8 mouse cellular contexts compared by ENCODE assay signal in genomic region chr3:153484701-153485100, GRCm38 (mm10).
DNase-seq lines count a peak whose midpoint lies in the region; ATAC-seq and TF ChIP-seq lines count a peak whose summit lies in the region.

No protein-coding gene starts in this region.

- DNase-seq in adrenal gland, postnatal 14 days = peak; percentile 72
- peak; percentile 19 for DNase-seq in heart, adult 8-10 months (ENCODE audit: low spot score)
- DNase-seq in left cerebral cortex, adult 2 months (ENCODE audit: extremely low spot score in 1 of 2, low spot score in 2 of 2) = peak; percentile 52 to 70
- DNase-seq in stomach, postnatal 0 days (ENCODE audit: low spot score) = no peak
- DNase-seq in MN1 (ENCODE audit: low spot score) = no peak
- DNase-seq in urinary bladder, postnatal 14 days (ENCODE audit: low spot score) = no peak

- H3K9ac ChIP-seq in forebrain, embryonic 15.5 days (replicated peaks) = no peak overlapping the region
- H3K9ac ChIP-seq in forebrain, embryonic 13.5 days = no peak overlapping the region
- no peak overlapping the region for H3K9ac ChIP-seq in stomach, postnatal 0 days (ENCODE audit: low read length)

- WGBS in forebrain, embryonic 15.5 days = 61% methylated on average over 7 of the region's 7 CpGs
- WGBS in forebrain, embryonic 13.5 days = 87% methylated on average over 7 of the region's 7 CpGs
- WGBS in stomach, postnatal 0 days = 61% methylated on average over 7 of the region's 7 CpGs

- no peaks in the 10 kb centered on the region for H3K9me3 ChIP-seq in forebrain, embryonic 15.5 days
- no peaks in the 10 kb centered on the region for H3K9me3 ChIP-seq in forebrain, embryonic 13.5 days (replicated peaks)
- no peaks in the 10 kb centered on the region for H3K9me3 ChIP-seq in stomach, postnatal 0 days (ENCODE audit: control insufficient read depth, low read length)

- H3K4me3 ChIP-seq in forebrain, embryonic 15.5 days = no peak overlapping the region
- no peak overlapping the region for H3K4me3 ChIP-seq in forebrain, embryonic 13.5 days
- no peak overlapping the region for H3K4me3 ChIP-seq in left cerebral cortex, adult 2 months
- no peak overlapping the region for H3K4me3 ChIP-seq in stomach, postnatal 0 days (ENCODE audit: low read depth, low read length)

- H3K27ac ChIP-seq in forebrain, embryonic 15.5 days (replicated peaks) = 0 out of 2 replicates have a peak overlapping the region, but pooled peaks have one; percentile 7
- no peak overlapping the region for H3K27ac ChIP-seq in forebrain, embryonic 13.5 days
- H3K27ac ChIP-seq in left cerebral cortex, adult 2 months = peak overlapping the region; percentile 61; the same call in 1 of the 2 replicates
- H3K27ac ChIP-seq in stomach, postnatal 0 days (replicated peaks) = no peak overlapping the region

- intact Hi-C loops in left cerebral cortex, adult 2 months (cut with DNase I) = loop anchor here (2.0 to 5.0 kb wide), 6 partner anchors 76 to 512 kb away; partner anchors contain the start of gene St6galnac5

- TF ChIP-seq EP300 in stomach, postnatal 0 days (optimal IDR thresholded peaks at IDR 0.05) = no peak

- H3K36me3 ChIP-seq in forebrain, embryonic 15.5 days = no peaks in the 10 kb centered on the region
- no peaks in the 10 kb centered on the region for H3K36me3 ChIP-seq in forebrain, embryonic 13.5 days (ENCODE audit: poor library complexity, severe bottlenecking)
- no peaks in the 10 kb centered on the region for H3K36me3 ChIP-seq in stomach, postnatal 0 days (ENCODE audit: control insufficient read depth, insufficient read depth, low read length)

- no peak for ATAC-seq in forebrain, embryonic 15.5 days (replicated peaks)
- ATAC-seq in forebrain, embryonic 13.5 days = no peak
- no peak for ATAC-seq in stomach, postnatal 0 days (ENCODE audit: low FRiP score, low TSS enrichment)

- no peak for TF ChIP-seq CTCF in left cerebral cortex, adult 2 months (IDR thresholded peaks at IDR 0.05)
- TF ChIP-seq CTCF in stomach, postnatal 0 days (IDR thresholded peaks at IDR 0.05; ENCODE audit: low read depth) = no peak

- no peak overlapping the region for H3K4me2 ChIP-seq in forebrain, embryonic 15.5 days (replicated peaks)
- no peak overlapping the region for H3K4me2 ChIP-seq in forebrain, embryonic 13.5 days
- no peak overlapping the region for H3K4me2 ChIP-seq in stomach, postnatal 0 days (replicated peaks; ENCODE audit: low read depth)

- H3K27me3 ChIP-seq in forebrain, embryonic 15.5 days = no peaks in the 10 kb centered on the region
- H3K27me3 ChIP-seq in forebrain, embryonic 13.5 days = no peaks in the 10 kb centered on the region
- no peaks in the 10 kb centered on the region for H3K27me3 ChIP-seq in stomach, postnatal 0 days (ENCODE audit: control insufficient read depth, insufficient read depth, low read length)

- peaks cover 34% of the 10 kb centered on the region for H3K4me1 ChIP-seq in forebrain, embryonic 15.5 days
- H3K4me1 ChIP-seq in forebrain, embryonic 13.5 days = peaks cover 16% of the 10 kb centered on the region
- no peaks in the 10 kb centered on the region for H3K4me1 ChIP-seq in stomach, postnatal 0 days (replicated peaks; ENCODE audit: control insufficient read depth, insufficient read depth)

Comparison
In these comparisons a context has a peak if more than half of its experiments do, and no peak if none do; other contexts are left out.
1. H3K27ac ChIP-seq: peak in forebrain, embryonic 15.5 days (single experiment) and left cerebral cortex, adult 2 months (single experiment); none in forebrain, embryonic 13.5 days (single experiment) and stomach, postnatal 0 days (single experiment).
2. DNase-seq: peak in adrenal gland, postnatal 14 days (single experiment), heart, adult 8-10 months (single experiment) and left cerebral cortex, adult 2 months (2 of 2); none in stomach, postnatal 0 days (single experiment), MN1 (single experiment) and urinary bladder, postnatal 14 days (single experiment).